8 mouse cellular contexts compared by ENCODE assay signal in genomic region chr8:95676631-95677030, GRCm38 (mm10). TPM values are rescaled to one million over a fixed set of nuclear protein-coding genes. Genes with fewer than 3 reads are reported as not detected.
DNase-seq lines count a peak whose midpoint lies in the region; ATAC-seq lines count a peak whose summit lies in the region.

TSS of gene Ndrg4 (plus strand) at chr8:95676980.

- H3K4me3 ChIP-seq in neural tube, embryonic 14.5 days (ENCODE audit: low read depth, low read length), result peak within 1 kb of the TSS; percentile 72

- ATAC-seq in neural tube, embryonic 14.5 days (ENCODE audit: low read depth), result no peak

- DNase-seq in kidney, adult 9 months, result peak; percentile 7
- DNase-seq in kidney, adult 11 months, result no peak
- DNase-seq in R1 (ENCODE audit: low read depth, low spot score), result peak; percentile 32
- DNase-seq in heart, adult 8-10 months (ENCODE audit: low spot score), result no peak
- no peak for DNase-seq in left cerebral cortex, adult 8-10 months (ENCODE audit: low spot score in 2 of 2)
- DNase-seq in embryo, embryonic 10 days (ENCODE audit: low spot score), result no peak
- DNase-seq in ovary, postnatal 10 days (ENCODE audit: low spot score), result no peak

- no peaks in the 10 kb centered on the region for H3K9me3 ChIP-seq in neural tube, embryonic 14.5 days (ENCODE audit: control insufficient read depth, low read length)

- peak within 1 kb of the TSS; percentile 57 for H3K27ac ChIP-seq in neural tube, embryonic 14.5 days (ENCODE audit: low read depth, low read length)

- peaks cover 7% of the 10 kb centered on the region; the same call in 1 of the 2 replicates for H3K4me1 ChIP-seq in neural tube, embryonic 14.5 days (ENCODE audit: control insufficient read depth, insufficient read depth, low read length)

- H3K36me3 ChIP-seq in neural tube, embryonic 14.5 days (ENCODE audit: control insufficient read depth, insufficient read depth, low read length), result no peaks in the 10 kb centered on the region

- H3K27me3 ChIP-seq in neural tube, embryonic 14.5 days (ENCODE audit: control insufficient read depth, insufficient read depth, low read length), result peaks cover 6% of the 10 kb centered on the region; the same call in 1 of the 2 replicates

- WGBS in neural tube, embryonic 14.5 days, result 49% methylated on average over 9 of the region's 9 CpGs

- H3K9ac ChIP-seq in neural tube, embryonic 14.5 days (replicated peaks; ENCODE audit: low read depth, low read length), result peak within 1 kb of the TSS; percentile 82

- H3K4me2 ChIP-seq in neural tube, embryonic 14.5 days (ENCODE audit: low read depth, low read length), result peak within 1 kb of the TSS; percentile 74

RNA-seq across cellular contexts. Expression of gene Ndrg4, which starts in this region (rescaled TPM):
- 100 to 1,000 TPM; 116 to 156 (median 143) TPM for total RNA-seq in heart, adult 8-10 months (2022)
- 1,000 to 10,000 TPM; 1,680 to 1,868 (median 1,803) TPM for total RNA-seq in left cerebral cortex, adult 8-10 months (2022)
- 431 and 486 TPM in 2 replicates for polyA plus RNA-seq in neural tube, embryonic 14.5 days (2014; fragmentation: Nextera tagmentation; extraction: Ambion mirVana)

Comparison
In these comparisons a context has a peak if more than half of its experiments do, and no peak if none do; other contexts are left out.
1. RNA of gene Ndrg4 (total RNA-seq): 1,680 to 1,868 TPM in left cerebral cortex, adult 8-10 months; 116 to 156 TPM in heart, adult 8-10 months; every median in the first group is over 10 times any median in the second.
2. DNase-seq: peak in kidney, adult 9 months (single experiment) and R1 (single experiment); none in kidney, adult 11 months (single experiment), heart, adult 8-10 months (single experiment), left cerebral cortex, adult 8-10 months (0 of 2), embryo, embryonic 10 days (single experiment) and ovary, postnatal 10 days (single experiment).